Mouse (Mus musculus): ENCODE results near the gene Arhgap17.

DNA sequence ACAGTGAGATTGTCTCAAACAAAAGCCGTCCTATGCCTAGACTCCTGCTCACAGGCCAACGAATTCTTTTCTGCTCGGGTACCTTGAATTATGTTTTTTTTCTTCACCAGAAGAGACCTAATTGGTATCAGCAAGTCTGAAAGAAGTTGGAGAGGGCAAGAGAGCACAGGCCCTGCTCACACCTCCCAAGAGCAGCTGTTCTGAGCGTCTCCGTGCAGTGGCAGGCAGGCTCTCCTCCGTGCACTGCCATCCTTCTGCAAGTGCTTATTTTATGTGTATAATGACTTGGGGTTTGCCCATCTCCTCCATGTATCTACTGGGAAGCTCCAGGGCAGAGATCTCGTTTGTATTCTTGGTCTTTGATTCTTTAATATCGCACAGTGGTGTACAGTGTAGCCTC, 2.9 kb downstream of the Arhgap17 start:
- TF ChIP-seq CTCF (IDR thresholded peaks at IDR 0.05; ENCODE audit: low read depth, low read length): no peak
- no peak for TF ChIP-seq GATA2 (IDR thresholded peaks at IDR 0.05; ENCODE audit: borderline replicate concordance, low read depth, low read length)
- no peak for TF ChIP-seq GATA1 (IDR thresholded peaks at IDR 0.05; ENCODE audit: borderline replicate concordance, low read length)
